Mouse (Mus musculus): Measurements from ENCODE around the gene Pigc.

DNA sequence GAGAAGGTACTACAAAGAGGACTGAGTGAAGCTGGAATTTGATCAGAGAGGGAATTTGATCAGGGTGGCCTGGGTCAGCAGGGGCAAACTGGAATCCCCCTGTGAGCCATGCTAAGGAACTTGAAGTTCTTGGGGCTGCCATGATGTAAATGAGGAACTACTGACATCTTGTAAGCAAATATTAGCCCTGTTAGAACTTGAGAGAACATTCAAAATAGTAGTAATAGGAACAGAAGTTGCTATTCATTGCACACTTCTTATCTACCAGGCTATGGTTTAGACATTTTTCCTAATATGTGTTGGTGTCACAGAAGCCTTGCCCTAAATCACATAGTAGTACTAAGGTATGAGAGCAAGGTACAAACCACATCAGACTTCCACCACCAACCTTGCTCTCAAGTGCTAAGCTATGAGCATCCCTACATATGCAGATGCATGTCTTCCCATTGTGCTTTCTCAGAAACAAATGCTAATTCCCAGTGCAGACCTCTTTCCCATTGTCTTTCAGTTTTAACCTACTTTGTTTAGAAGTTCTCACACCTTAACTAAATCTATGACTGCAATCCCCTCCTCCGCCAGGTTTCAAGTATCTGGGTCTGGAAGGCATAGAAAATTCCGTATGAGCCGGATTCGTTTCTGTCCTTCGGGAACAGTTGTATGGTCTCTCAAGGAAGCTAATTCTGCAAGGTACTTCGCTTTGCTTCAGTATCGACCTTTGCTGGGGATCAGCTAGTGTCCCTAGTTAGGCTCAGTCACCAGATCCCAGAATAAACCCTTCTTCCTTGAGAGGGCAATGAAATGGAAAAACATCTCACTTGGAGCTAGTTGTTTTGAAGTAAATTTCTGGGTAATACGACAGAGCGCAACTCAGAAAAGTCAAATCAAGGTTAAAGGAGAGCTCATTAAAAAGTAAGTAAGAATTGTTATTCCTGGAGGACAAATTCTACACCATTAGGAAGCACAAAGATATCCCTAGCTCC, 48.2 kb upstream of the Pigc start:
- TF ChIP-seq POLR2A (IDR thresholded peaks at IDR 0.05; ENCODE audit: low read depth, low read length), result no peak
- no peak for TF ChIP-seq CTCF (IDR thresholded peaks at IDR 0.05; ENCODE audit: extremely low read depth, insufficient read depth, insufficient read length, insufficient replicate concordance)
